Mouse (Mus musculus): ENCODE results near the gene Paqr3. TPM values are rescaled to one million over a fixed set of nuclear protein-coding genes. Genes with fewer than 3 reads are reported as not detected.

Paqr3 gene
- polyA plus RNA-seq (2017; shearing (Covaris generic)) = 1 to 10 TPM; 1.5 to 2.0 TPM

- ATAC-seq = peak; percentile 91
Observed at GRCm38 (mm10) chr5:97111207-97111910, at the start of gene Paqr3. Gene Paqr3 (minus strand): TSS chr5:97111596.

- ATAC-seq = no peak
Observed at GRCm38 (mm10) chr5:97154688-97155087, 43.3 kb upstream of the Paqr3 start.

GRCm38 (mm10) chr5:97135331-97135730 is 23.9 kb upstream of the Paqr3 start:
- no peak for ATAC-seq

GRCm38 (mm10) chr5:97129589-97129988 is 18.2 kb upstream of the Paqr3 start:
- no peak for ATAC-seq

GRCm38 (mm10) chr5:97128242-97129226 is 17.1 kb upstream of the Paqr3 start:
- ATAC-seq = peak; percentile 61

- no peak for ATAC-seq
Observed at GRCm38 (mm10) chr5:97127284-97127683, 15.9 kb upstream of the Paqr3 start.

- ATAC-seq = peak; percentile 68
Observed at GRCm38 (mm10) chr5:97126005-97126404, 14.6 kb upstream of the Paqr3 start.

GRCm38 (mm10) chr5:97125459-97125970 is 14.1 kb upstream of the Paqr3 start:
- ATAC-seq = no peak

- ATAC-seq = no peak
Observed at GRCm38 (mm10) chr5:97124977-97125376, 13.6 kb upstream of the Paqr3 start.

- no peak for ATAC-seq
Observed at GRCm38 (mm10) chr5:97110697-97111096, 699 bp downstream of the Paqr3 start.

GRCm38 (mm10) chr5:97110133-97110532 is 1.3 kb downstream of the Paqr3 start:
- ATAC-seq = no peak

GRCm38 (mm10) chr5:97108333-97108732 is 3.1 kb downstream of the Paqr3 start:
- ATAC-seq = no peak

GRCm38 (mm10) chr5:97099954-97100353 is 11.4 kb downstream of the Paqr3 start:
- ATAC-seq = no peak

GRCm38 (mm10) chr5:97097631-97098041 is 13.8 kb downstream of the Paqr3 start:
- no peak for ATAC-seq

GRCm38 (mm10) chr5:97095335-97095734 is 16.1 kb downstream of the Paqr3 start:
- peak; percentile 72 for ATAC-seq

GRCm38 (mm10) chr5:97092970-97093369 is 18.4 kb downstream of the Paqr3 start:
- ATAC-seq = no peak

GRCm38 (mm10) chr5:97090034-97090784 is 21.2 kb downstream of the Paqr3 start:
- peak; percentile 90 for ATAC-seq

GRCm38 (mm10) chr5:97089426-97089825 is 22.0 kb downstream of the Paqr3 start:
- ATAC-seq = no peak

GRCm38 (mm10) chr5:97088231-97088630 is 23.2 kb downstream of the Paqr3 start:
- no peak for ATAC-seq

GRCm38 (mm10) chr5:97087746-97088145 is 23.6 kb downstream of the Paqr3 start:
- ATAC-seq = no peak

- ATAC-seq = no peak
Observed at GRCm38 (mm10) chr5:97087030-97087630, 24.3 kb downstream of the Paqr3 start.

- ATAC-seq = no peak
Observed at GRCm38 (mm10) chr5:97085071-97085470, 26.3 kb downstream of the Paqr3 start.

Data from activated CD4-positive, CD25-positive, alpha-beta regulatory T cell, adult 4 months (primary cell).